Mouse (Mus musculus) intestine, embryonic 16.5 days (tissue): ENCODE results near the gene Mrnip. TPM values are rescaled to one million over a fixed set of nuclear protein-coding genes. Genes with fewer than 3 reads are reported as not detected.

ENCODE experiments used
- ATAC-seq: fragments of 200-750 bp; cut with Nextera tagmentation; 2 replicates; pipeline ENCODE4 v1.8.0; 2017; ENCODE audit warnings: moderate TSS enrichment, moderate library complexity
- H3K27ac ChIP-seq: fragments of 300-500 bp; sonication (generic); 2 replicates; pipeline ENCODE4 v1.5.1; 2014; ENCODE audit warnings: mild to moderate bottlenecking, low read length
- H3K27me3 ChIP-seq: fragments of 300-500 bp; sonication (generic); replicated peaks from 2 replicates; pipeline ENCODE4 v1.6.1; 2014; ENCODE audit warnings: low read length, control low read depth, mixed read lengths; ENCODE audit not compliant: control insufficient read depth, insufficient read depth
- H3K36me3 ChIP-seq: fragments of 300-500 bp; sonication (generic); 2 replicates; pipeline ENCODE4 v1.6.1; 2014; ENCODE audit warnings: low read length, control low read depth; ENCODE audit not compliant: control insufficient read depth, insufficient read depth
- H3K4me1 ChIP-seq: fragments of 300-500 bp; sonication (generic); 2 replicates; pipeline ENCODE4 v1.6.1; 2014; ENCODE audit warnings: low read length, control low read depth, mixed read lengths; ENCODE audit not compliant: control insufficient read depth, insufficient read depth
- H3K4me2 ChIP-seq: fragments of 300-500 bp; sonication (generic); 2 replicates; pipeline ENCODE4 v1.6.1; 2014; ENCODE audit warnings: low read depth, low read length, control low read depth
- H3K4me3 ChIP-seq: fragments of 300-500 bp; sonication (generic); 2 replicates; pipeline ENCODE4 v1.5.1; 2014; ENCODE audit warnings: mild to moderate bottlenecking, low read length
- H3K9ac ChIP-seq: fragments of 300-500 bp; sonication (generic); 2 replicates; pipeline ENCODE4 v1.6.1; 2014; ENCODE audit warnings: low read depth, low read length
- H3K9me3 ChIP-seq: fragments of 300-500 bp; sonication (generic); 2 replicates; pipeline ENCODE4 v1.6.1; 2016; ENCODE audit warnings: low read length, control low read depth; ENCODE audit not compliant: control insufficient read depth
- WGBS: fragments of 180-500 bp; shearing (Covaris S2); extraction: QIAGEN DNeasy Blood & Tissue Kit; methylation state at CpG from one replicate; pipeline ENCODE4 v1.1.7; 2014; 5-methylcytosine and 5-hydroxymethylcytosine counted together
- polyA plus RNA-seq: library from polyadenylated mRNA; unstranded; fragments of >200 nt; fragmentation: Nextera tagmentation; extraction: Ambion mirVana; gene quantifications from 2 replicates; pipeline ENCODE4 v1.2.1, GENCODE M21; 2015

Gene Mrnip
- polyA plus RNA-seq, 1 experiment from 2014 or later: 12.4 TPM

DNA sequence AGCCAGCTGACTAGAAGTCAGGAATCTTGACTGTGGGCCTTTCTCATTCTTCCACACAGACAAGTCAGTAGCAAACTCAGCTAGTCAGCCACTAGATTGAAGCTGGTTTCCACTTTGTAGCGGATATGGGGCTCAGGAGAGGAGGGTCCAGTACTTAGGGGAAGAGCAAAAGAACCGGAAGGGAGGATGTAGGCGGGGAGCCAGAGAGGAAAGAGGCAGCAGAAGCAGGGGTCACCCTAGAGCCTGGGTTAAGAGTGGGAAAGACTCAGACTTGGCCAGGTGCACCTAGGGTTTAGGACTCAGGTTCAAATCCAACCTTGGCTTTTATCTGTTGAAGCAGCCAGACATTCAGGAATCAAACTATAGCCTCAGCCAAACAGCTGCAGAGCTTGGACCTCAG is 53.0 kb downstream of the Mrnip start:
- Histone ChIP-seq H3K9ac (0 out of 2 replicates have a peak overlapping the region, but pooled peaks have one; percentile 21), H3K4me2 (0 out of 2 replicates have a peak overlapping the region, but pooled peaks have one; percentile 11), H3K27me3 (no peaks in the 10 kb centered on the region), H3K27ac (peak overlapping the region; percentile 19; the same call in 1 of the 2 replicates), H3K4me3 (peak overlapping the region; percentile 97; the same call in 1 of the 2 replicates), H3K4me1 (peaks cover 48% of the 10 kb centered on the region), H3K36me3 (no peaks in the 10 kb centered on the region; the same call in 1 of the 2 replicates), H3K9me3 (no peaks in the 10 kb centered on the region)
- 80% methylated on average over 3 of the region's 3 CpGs for WGBS
- ATAC-seq: no peak

- Histone ChIP-seq H3K36me3 (peaks cover under 1% of the 10 kb centered on the region; the same call in 1 of the 2 replicates), H3K4me2 (no peak overlapping the region), H3K9me3 (no peaks in the 10 kb centered on the region), H3K9ac (0 out of 2 replicates have a peak overlapping the region, but pooled peaks have one; percentile 21), H3K27me3 (no peaks in the 10 kb centered on the region), H3K4me3 (no peak overlapping the region), H3K27ac (no peak overlapping the region), H3K4me1 (peaks cover 48% of the 10 kb centered on the region)
- no peak for ATAC-seq
- 86% methylated on average over 4 of the region's 4 CpGs for WGBS
Observed at GRCm38 (mm10) chr11:50227736-50228135, 53.5 kb downstream of the Mrnip start.

DNA sequence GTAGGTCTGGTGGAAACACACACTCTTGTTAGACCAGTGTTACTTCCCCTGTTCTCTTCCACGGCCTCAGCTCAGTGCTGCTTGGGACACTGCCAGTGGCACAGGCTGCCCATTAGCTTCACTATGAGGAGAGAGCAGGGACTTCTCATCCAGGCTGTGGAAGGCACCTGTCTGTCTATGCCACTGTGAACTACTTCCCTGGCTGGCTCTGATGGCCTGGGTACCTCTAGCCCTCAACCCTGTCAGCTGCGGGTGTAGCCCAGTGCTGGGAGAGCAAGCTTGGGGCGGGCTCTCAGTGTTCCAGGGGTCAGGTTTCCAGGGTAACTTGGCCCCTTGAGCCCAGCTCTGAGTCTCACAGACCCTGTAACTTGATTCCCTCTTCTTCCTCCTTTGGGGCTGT is 54.5 kb downstream of the Mrnip start:
- Histone ChIP-seq H3K4me1 (peaks cover 48% of the 10 kb centered on the region), H3K27me3 (no peaks in the 10 kb centered on the region), H3K27ac (no peak overlapping the region), H3K4me3 (no peak overlapping the region), H3K9me3 (no peaks in the 10 kb centered on the region), H3K9ac (no peak overlapping the region), H3K36me3 (peaks cover 10% of the 10 kb centered on the region), H3K4me2 (no peak overlapping the region)
- ATAC-seq: no peak
- 53% methylated on average over 3 of the region's 3 CpGs for WGBS

DNA sequence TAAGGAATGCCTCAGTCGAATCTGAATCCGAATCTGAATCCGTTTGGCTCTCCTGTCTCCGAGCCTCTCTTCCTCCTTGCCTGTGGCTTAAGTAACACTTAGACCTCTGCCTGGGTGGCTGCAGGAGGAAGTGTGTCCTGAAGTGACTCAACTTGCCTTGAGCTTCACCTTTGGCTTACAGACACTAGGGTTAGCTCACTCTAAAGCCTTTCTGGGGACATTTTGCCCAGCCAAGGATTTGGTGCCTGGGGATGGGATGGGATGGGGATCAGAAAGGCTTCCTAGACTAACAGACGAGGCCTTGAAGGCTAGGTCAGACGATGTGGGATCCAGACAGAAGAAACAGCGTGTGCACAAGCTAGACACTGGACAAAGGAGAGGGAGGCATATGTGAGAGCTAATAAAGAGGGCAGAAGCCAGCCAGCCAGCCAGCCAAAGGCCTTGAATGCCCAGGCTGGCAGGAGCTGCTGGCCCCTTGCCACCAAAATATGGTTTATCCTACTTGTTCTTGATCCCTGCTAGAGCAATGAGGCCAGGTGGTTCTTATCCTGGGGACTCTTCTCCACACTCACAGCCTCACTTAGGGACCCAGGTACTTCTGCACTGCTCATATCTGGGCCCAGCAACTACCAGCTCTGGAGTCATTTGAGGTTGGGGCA is 55.1 kb downstream of the Mrnip start:
- H3K9ac ChIP-seq: no peak overlapping the region
- no peak overlapping the region for H3K4me3 ChIP-seq
- no peak overlapping the region for H3K27ac ChIP-seq
- no peak for ATAC-seq
- no peaks in the 10 kb centered on the region for H3K9me3 ChIP-seq
- H3K27me3 ChIP-seq: no peaks in the 10 kb centered on the region
- 62% methylated on average over 7 of the region's 7 CpGs for WGBS
- peaks cover 48% of the 10 kb centered on the region for H3K4me1 ChIP-seq
- H3K4me2 ChIP-seq: no peak overlapping the region
- H3K36me3 ChIP-seq: peaks cover 16% of the 10 kb centered on the region

- 37% methylated on average over 45 of the region's 45 CpGs for WGBS
- H3K9me3 ChIP-seq: no peaks in the 10 kb centered on the region
- no peaks in the 10 kb centered on the region for H3K27me3 ChIP-seq
- H3K4me2 ChIP-seq: peak overlapping the region; percentile 42
- peak overlapping the region; percentile 34; the same call in 1 of the 2 replicates for H3K27ac ChIP-seq
- H3K36me3 ChIP-seq: peaks cover 18% of the 10 kb centered on the region
- H3K4me3 ChIP-seq: peak overlapping the region; percentile 21; the same call in 1 of the 2 replicates
- H3K9ac ChIP-seq: no peak overlapping the region
- ATAC-seq: peak; percentile 26; the same call in 1 of the 2 replicates
- H3K4me1 ChIP-seq: peaks cover 48% of the 10 kb centered on the region
Observed at GRCm38 (mm10) chr11:50230481-50231304, 56.4 kb downstream of the Mrnip start.

DNA sequence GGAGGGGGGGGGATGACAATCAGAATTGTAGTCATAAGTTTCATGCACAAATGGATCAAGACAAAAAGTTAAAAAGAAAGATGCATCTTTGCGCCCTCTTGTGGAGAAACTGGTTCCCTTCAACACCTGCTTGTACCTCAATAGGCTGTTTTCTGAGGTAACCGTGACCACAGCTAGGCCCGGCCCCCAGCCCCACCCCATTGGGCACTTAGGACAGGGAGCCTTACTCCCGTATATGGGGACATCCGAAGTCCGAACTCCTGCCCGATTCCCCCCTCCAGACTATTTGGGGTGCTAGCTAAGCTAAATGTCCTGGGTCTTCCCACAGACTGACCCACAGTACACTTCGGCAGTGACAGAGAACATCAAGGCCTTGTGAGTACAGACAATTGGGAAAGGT is 57.2 kb downstream of the Mrnip start:
- Histone ChIP-seq H3K9ac (no peak overlapping the region), H3K4me1 (peaks cover 48% of the 10 kb centered on the region), H3K27me3 (no peaks in the 10 kb centered on the region), H3K9me3 (no peaks in the 10 kb centered on the region), H3K27ac (no peak overlapping the region), H3K36me3 (peaks cover 18% of the 10 kb centered on the region), H3K4me3 (no peak overlapping the region), H3K4me2 (peak overlapping the region; percentile 42)
- WGBS: 25% methylated on average over 8 of the region's 8 CpGs
- no peak for ATAC-seq

DNA sequence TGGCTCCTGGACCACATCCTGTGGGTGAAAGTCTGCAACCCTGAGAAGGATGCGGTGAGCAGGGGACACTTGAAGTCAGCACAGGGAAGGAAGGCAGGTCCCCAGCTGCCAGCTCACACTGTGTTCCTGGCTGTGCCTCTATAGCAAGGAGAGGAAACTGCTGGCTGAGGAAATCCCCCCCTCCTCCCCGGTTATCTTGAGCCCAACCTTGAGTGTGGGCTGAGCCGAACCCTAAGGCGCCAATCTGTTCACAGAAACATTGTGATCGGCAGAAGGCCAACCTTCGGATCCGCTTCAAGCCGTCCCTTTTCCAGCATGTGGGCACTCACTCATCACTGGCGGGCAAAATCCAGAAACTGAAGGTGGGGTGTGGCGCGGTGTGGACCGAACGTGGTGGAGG is 58.8 kb downstream of the Mrnip start:
- H3K27me3 ChIP-seq: no peaks in the 10 kb centered on the region
- no peak for ATAC-seq
- WGBS: 94% methylated on average over 13 of the region's 13 CpGs

GRCm38 (mm10) chr11:50233993-50234392 is 59.7 kb downstream of the Mrnip start:
- H3K27me3 ChIP-seq: no peaks in the 10 kb centered on the region
- peaks cover 18% of the 10 kb centered on the region for H3K36me3 ChIP-seq
- 87% methylated on average over 11 of the region's 11 CpGs for WGBS
- no peak overlapping the region for H3K9ac ChIP-seq
- H3K27ac ChIP-seq: no peak overlapping the region
- no peak overlapping the region for H3K4me2 ChIP-seq
- H3K4me3 ChIP-seq: no peak overlapping the region
- no peak for ATAC-seq
- H3K9me3 ChIP-seq: no peaks in the 10 kb centered on the region
- peaks cover 41% of the 10 kb centered on the region for H3K4me1 ChIP-seq

More for the DNA sequence above, 58.8 kb downstream of the Mrnip start:
- peaks cover 18% of the 10 kb centered on the region for H3K36me3 ChIP-seq
- no peak overlapping the region for H3K9ac ChIP-seq
- no peaks in the 10 kb centered on the region for H3K9me3 ChIP-seq
- H3K27ac ChIP-seq: no peak overlapping the region
- no peak overlapping the region for H3K4me2 ChIP-seq
- H3K4me1 ChIP-seq: peaks cover 43% of the 10 kb centered on the region
- no peak overlapping the region for H3K4me3 ChIP-seq

DNA sequence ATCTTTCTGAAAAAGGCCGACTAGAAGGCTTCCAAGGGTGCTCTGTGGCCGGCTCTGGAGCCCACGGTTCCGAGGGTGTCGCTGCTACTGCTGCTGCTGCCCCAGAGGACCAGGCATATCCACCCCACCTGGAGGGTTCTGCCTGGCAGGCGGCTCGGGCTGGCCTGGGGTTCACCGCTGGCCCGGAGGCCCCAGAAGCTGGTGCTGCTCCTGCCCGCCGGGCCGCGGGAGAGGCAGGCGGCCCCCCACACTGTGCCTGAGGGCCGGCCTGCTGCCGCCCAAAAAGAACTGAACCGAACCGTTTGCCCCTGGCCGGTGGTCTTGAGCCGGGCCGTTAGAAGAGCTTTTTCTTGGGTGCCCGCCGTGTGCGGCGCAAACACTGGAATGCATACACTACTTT is 60.4 kb downstream of the Mrnip start:
- Histone ChIP-seq H3K36me3 (peaks cover 18% of the 10 kb centered on the region), H3K9me3 (no peaks in the 10 kb centered on the region), H3K27me3 (no peaks in the 10 kb centered on the region), H3K27ac (no peak overlapping the region), H3K4me2 (no peak overlapping the region), H3K4me1 (peaks cover 35% of the 10 kb centered on the region), H3K4me3 (no peak overlapping the region), H3K9ac (no peak overlapping the region)
- ATAC-seq: no peak
- 96% methylated on average over 25 of the region's 25 CpGs for WGBS
